14 mouse cellular contexts compared by ENCODE assay signal in the genomic region with DNA sequence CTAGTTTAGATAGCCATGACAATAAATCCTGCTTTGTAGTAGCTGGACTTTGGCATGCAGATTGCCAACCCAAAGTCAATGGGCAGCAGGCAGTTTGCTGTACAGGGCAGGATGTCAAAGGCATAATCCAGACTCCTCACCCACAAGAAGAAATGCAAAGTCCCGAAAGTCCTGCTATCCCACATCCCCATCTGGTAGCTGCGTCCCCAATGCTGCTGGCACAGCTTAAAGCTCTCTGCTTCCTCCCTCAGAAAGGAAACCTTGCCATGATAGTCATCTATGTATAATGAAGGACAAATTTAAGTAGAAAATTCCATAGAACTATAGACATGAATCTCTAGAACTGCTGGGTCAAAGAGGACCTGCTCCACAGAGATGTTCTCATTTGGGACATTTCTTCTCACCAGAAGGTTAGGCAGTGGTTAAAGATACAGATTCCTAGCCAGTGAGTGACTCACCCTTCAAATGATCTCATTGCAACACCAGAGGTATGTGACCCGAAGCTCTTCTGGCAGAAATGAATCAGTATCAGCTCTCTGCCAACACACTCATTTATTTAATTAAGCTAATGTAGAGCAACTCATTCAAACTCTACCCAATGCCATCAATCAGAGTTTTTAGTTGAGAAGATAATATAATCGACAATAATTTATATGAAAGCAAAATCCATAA.
DNase-seq lines count a peak whose midpoint lies in the region; TF ChIP-seq lines count a peak whose summit lies in the region.
"Had no signal": no experiment of that assay in that cellular context is flagged by ENCODE, and none has a peak within 500 bp of the region (broad histone marks: within the 10 kb centered on the region; RNA-seq: fewer than 3 reads in every experiment).

No protein-coding gene starts in this region.

- TF ChIP-seq EP300 in heart, adult 2 months (IDR thresholded peaks at IDR 0.05; ENCODE audit: insufficient read depth, low read depth, low read length) = no peak

- intact Hi-C loops in heart, adult 2 months (cut with DNase I) = no loop called here

- no peak overlapping the region for H3K27ac ChIP-seq in heart, adult 2 months
- H3K27ac ChIP-seq: embryonic facial prominence, embryonic 13.5 days; midbrain, embryonic 15.5 days had no signal

- H3K36me3 ChIP-seq in heart, adult 2 months (ENCODE audit: control insufficient read depth, insufficient read depth, low read length) = no peaks in the 10 kb centered on the region
- H3K36me3 ChIP-seq: embryonic facial prominence, embryonic 13.5 days; midbrain, embryonic 15.5 days had no signal

- no peaks in the 10 kb centered on the region for H3K79me2 ChIP-seq in heart, adult 2 months (replicated peaks; ENCODE audit: control insufficient read depth, insufficient read depth, low read length)

- no peaks in the 10 kb centered on the region for H3K4me1 ChIP-seq in heart, adult 2 months (ENCODE audit: control insufficient read depth, insufficient read depth, low read length)
- H3K4me1 ChIP-seq: embryonic facial prominence, embryonic 13.5 days; midbrain, embryonic 15.5 days had no signal

- no peak for TF ChIP-seq POLR2A in heart, adult 2 months (IDR thresholded peaks at IDR 0.05; ENCODE audit: insufficient read depth, low read depth, low read length)

- no peak overlapping the region for H3K4me3 ChIP-seq in heart, adult 2 months
- H3K4me3 ChIP-seq: embryonic facial prominence, embryonic 13.5 days; midbrain, embryonic 15.5 days had no signal

- WGBS in heart, adult 2 months = 51% methylated on average over 4 of the region's 4 CpGs

- no peak overlapping the region for H3K9ac ChIP-seq in heart, adult 2 months (ENCODE audit: low read depth, low read length)
- H3K9ac ChIP-seq: embryonic facial prominence, embryonic 13.5 days; midbrain, embryonic 15.5 days had no signal

- DNase-seq in heart, adult 11 months = peak; percentile 86
- no peak for DNase-seq in heart, adult 2 months
- DNase-seq in ovary, adult 18-20 months (ENCODE audit: low spot score) = peak; percentile 2
- DNase-seq in ovary, postnatal 10 days (ENCODE audit: low spot score) = no peak
- peak; percentile 93 for DNase-seq in Muller cell, postnatal 12 days (ENCODE audit: inconsistent ontology term)
- peak; percentile 13 for DNase-seq in fibroblast of lung, adult 2 months (ENCODE audit: low read depth)
- no peak for DNase-seq in neural tube, embryonic 10.5 days (ENCODE audit: extremely low spot score, low spot score)
- no peak for DNase-seq in kidney, postnatal 36 days
- DNase-seq: cerebellum, adult 11 months; kidney, adult 9 months; right cerebral cortex, postnatal 4 days; thymus, adult 2 months had no signal

- H3K27me3 ChIP-seq in heart, adult 2 months (ENCODE audit: control insufficient read depth, insufficient read depth, low read length) = no peaks in the 10 kb centered on the region
- H3K27me3 ChIP-seq: embryonic facial prominence, embryonic 13.5 days; midbrain, embryonic 15.5 days had no signal

- TF ChIP-seq CTCF in heart, adult 2 months (IDR thresholded peaks at IDR 0.05) = no peak

Comparison
In these comparisons a context has a peak if more than half of its experiments do, and no peak if none do; other contexts are left out.
1. DNase-seq: peak in heart, adult 11 months (single experiment), ovary, adult 18-20 months (single experiment), Muller cell, postnatal 12 days (single experiment) and fibroblast of lung, adult 2 months (single experiment); none in heart, adult 2 months (0 of 2), ovary, postnatal 10 days (single experiment), neural tube, embryonic 10.5 days (single experiment) and kidney, postnatal 36 days (0 of 2).